Mouse (Mus musculus) monocyte, adult 2 months (primary cell): ENCODE results near the gene Mageb3.
A peak's percentile ranks its signal among the peaks of the same experiment; 100 is the strongest.
"Not testable (repeated sequence)": the region's sequence is repeated elsewhere in the genome, so short reads cannot be mapped to it uniquely, and the experiment has no call there.

Experiments used
- DNase-seq, 2 experiments: peaks; one replicate each; pipeline ENCODE4 v3.0.0; 2022; ENCODE audit warnings: low spot score in 2 of 2, low read depth in 1 of 2

Mageb3 gene

DNA sequence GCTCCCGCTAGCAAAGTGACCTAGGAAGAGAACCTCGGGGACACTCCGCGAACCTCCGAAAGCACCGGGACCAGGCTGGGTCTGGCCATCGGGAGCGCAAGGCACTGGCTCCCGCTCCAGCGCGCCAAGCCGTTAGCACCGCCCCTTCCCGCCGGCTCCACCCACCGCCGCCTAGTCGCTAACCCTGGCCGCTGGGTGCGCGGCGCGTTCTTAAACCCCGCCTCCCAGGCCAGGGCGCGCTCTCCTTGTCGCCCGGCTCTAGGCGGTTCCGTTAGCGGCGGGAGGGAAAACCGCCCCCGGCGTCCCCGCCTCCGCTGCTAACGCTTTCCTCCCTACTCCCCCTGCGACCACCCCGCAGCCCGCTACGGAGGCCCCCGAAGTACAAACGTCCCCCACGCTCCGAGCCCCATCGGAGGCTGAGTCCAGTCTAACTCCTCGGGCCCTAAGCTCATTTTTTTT lies at the start of gene Mageb3, which contains the start of gene Ctdspl2:
Mageb3 (minus strand) TSS at position 328 of the 459 bp plus-strand sequence.
Ctdspl2 (plus strand) TSS at position 237 of the 459 bp plus-strand sequence.
- DNase-seq, result peak; percentile 81 to 90

- no peak for DNase-seq
Measured at GRCm38 (mm10) chr2:121995738-121996137, 39.8 kb upstream of the Mageb3 start.

DNA sequence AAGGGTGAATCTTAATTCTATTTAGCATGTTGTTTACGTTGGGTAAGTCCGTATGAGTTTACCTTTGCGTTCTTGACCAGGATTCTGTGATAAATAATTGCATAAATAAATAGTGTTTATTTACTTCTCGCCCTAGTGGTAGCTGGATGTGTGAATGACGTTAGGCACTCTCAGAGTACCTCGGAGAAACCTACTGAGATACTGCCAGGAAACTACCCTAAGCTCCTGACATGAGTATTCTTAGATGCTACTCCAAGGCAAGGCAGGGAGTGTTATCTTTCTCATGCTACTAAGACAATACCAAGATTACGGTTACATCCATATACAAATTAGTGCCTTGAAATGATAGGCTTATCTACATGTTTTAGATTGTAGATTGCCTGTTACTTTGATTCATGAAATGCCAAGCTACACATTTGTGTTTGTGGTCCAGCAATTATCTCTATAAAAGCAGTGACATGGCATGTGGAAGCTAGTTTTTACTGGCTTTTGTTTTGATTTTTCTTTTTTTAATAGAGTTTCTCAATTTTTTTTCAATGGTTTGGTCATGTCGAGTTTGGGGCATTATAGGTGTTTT lies 1.4 kb upstream of the Mageb3 start:
- no peak for DNase-seq

DNA sequence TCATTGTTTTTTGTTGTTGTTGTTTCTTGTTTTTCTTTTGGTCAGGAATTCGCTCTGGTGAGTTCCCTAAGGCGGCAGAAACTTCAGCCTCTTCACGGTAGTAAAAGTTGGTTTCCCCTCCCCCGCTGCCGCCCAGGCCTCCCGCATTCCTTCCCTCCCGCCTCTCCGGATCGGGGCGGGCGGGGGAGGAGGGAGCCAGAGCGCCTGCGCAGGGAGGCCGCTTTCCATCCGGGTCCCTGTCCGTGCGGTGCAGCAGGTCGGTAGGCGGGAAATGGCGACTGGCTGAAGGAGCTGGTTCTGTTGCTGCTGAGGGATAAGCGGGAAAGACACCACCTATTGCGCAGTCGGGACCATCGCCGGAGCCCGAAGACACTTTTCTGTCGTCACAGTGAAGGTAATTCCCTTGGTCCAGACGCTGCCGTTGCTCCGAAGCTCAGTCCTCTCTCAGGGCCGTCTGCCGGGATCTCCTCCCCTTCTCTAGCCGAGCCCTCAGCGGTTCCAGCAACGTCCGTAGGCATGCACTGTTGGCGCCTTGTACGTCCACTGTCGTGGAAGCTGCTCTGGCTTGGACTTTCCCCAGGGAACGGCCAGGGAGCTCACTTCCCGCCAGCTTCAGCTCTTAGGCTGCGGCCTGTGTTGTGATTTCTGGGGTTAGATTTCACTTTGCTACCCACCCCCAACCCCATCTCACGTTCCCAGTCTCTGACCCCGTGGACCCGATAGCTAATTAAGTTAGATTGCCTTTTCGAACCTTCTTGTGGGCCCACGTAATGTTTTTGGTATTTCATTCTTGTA lies 529 bp upstream of the Mageb3 start:
- peak; percentile 82 to 90 for DNase-seq

GRCm38 (mm10) chr2:121954971-121955656 lies 778 bp downstream of the Mageb3 start:
- DNase-seq, result no peak

- DNase-seq, result no peak
Measured at GRCm38 (mm10) chr2:121943364-121943763, 12.5 kb downstream of the Mageb3 start.

- not testable (repeated sequence) for DNase-seq
Measured at GRCm38 (mm10) chr2:121937624-121938023, 18.3 kb downstream of the Mageb3 start.

- no peak for DNase-seq
Measured at GRCm38 (mm10) chr2:121916047-121916970, 39.6 kb downstream of the Mageb3 start.

DNA sequence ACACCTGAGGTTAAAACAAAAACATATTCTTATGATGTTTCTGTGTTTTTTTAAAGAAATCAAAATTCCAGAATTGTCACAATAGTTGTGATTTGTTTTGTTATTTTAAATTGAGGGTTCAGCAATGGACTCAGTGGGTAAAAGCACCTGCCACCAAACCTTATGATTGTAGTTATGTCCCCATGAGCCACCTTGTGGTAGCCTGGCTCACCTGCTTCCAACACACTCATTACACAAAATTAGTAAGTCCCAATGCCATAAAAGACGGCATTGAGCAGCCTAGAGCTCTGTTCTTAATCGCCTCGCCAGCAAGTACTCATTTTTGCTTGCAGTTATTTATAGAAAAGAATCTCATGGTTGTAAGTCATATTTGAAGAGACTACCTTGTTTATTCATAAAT lies 45.9 kb downstream of the Mageb3 start:
- DNase-seq, result no peak
